Mouse (Mus musculus) heart, adult 18-20 months (tissue): ENCODE results near the gene Vdac1. TPM values are rescaled to one million over a fixed set of nuclear protein-coding genes. Genes with fewer than 3 reads are reported as not detected.
"Not testable (repeated sequence)": the region's sequence is repeated elsewhere in the genome, so short reads cannot be mapped to it uniquely, and the experiment has no call there.

Experiments
- DNase-seq, 2 experiments: peaks; one replicate each; pipeline ENCODE4 v3.0.0; 2021 to 2022; ENCODE audit warnings: mixed read lengths in 1 of 2
- total RNA-seq, 2 experiments: library from RNA; stranded (reverse); gene quantifications; 2 replicates each; pipeline ENCODE4 v1.2.3; 2021

Gene Vdac1
- total RNA-seq, 2 experiments from 2014 or later = 1,073 to 1,213 TPM

DNA sequence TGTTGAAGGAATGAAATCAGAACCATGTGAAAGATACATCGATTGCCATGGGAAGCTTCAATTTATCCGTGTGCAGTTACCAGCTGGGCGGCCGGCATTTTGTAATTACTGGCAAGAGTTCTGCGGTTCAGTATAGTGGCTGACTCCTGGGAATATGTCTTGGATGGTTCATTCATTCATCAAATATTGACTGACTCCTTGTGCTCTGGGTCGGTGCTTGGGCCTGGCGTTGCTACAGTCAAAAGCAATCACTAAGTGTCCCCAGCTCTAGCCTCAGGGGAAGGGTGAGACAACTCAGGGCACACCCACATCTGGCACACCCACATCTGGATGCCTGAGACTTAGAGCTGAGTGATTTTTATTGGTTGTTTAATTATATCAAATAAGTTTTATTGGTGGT lies 13.2 kb downstream of the Vdac1 start:
- peak in 1 of 2 experiments; percentile 42 for DNase-seq

DNA sequence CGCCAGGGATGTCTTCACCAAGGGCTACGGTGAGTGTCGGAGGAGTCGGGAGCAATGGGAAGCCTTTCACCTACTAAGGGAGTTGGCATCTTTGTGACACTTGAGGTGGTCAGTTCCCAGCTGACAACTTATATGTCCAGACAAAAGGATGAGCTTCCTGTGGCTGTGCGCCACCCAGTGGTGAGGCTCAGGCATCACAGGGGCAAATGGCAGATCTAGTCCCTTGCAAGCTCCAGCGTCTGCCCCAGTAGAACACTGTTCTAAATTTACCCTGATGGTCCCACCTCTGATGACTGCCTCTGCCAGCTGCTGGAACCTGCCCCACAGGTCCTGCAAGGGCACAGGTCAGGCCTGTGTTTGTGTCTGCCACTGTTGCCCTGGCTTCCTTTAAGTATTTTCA lies 13.7 kb downstream of the Vdac1 start:
- DNase-seq = peak; percentile 84

DNA sequence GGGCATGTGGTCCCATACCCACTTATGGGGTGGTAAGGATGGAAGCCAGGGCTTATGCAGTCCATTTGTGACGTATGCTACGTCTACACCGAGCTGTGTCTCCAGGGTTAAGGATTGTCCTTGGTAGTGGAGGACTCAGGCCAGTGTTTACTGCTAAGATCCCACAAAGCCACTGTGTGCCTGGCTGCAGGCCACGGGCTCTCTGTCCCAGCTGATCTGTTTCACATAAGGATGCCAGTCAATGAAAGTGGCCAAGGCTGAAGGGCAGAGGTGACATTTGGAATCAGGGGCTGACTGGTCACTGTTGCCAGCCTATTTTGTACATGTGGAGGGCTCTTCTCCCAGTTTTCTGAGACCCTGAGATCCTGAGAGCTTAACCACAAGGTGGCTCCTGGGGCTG lies 16.9 kb downstream of the Vdac1 start:
- DNase-seq = peak; percentile 68 to 76

DNA sequence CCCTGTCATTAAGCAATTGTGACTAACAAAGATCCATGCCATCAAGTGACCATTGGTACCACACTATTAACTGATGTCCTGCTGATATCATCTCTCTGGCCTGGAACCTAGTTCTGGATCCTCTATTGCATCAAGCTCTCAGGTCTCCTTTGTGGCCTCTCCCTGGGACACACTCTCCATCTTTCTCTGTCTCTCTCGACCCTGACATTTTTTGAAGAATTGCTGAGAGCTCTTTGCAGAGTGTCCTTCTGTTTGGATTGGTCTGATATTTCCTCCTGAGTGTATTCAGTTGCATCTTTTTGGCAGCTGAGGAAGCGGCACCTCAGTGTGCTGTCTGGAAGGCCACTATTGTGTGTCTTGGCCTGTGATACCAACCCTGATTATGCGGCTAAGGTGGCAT lies 18.6 kb downstream of the Vdac1 start:
- DNase-seq = no peak

DNA sequence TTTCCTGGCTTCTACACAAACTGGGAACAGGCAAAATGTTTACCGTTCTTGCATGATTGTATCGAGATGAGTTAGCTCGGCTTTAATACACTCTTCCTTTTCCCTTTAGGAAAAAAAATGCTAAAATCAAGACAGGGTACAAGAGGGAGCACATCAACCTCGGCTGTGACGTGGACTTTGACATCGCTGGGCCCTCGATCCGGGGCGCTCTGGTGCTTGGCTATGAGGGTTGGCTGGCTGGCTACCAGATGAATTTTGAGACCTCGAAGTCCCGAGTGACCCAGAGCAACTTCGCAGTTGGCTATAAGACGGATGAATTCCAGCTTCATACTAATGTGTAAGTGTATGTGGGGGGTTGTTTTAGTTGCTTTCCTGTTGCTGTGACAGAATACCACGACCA lies 23.1 kb downstream of the Vdac1 start:
- DNase-seq = no peak

DNA sequence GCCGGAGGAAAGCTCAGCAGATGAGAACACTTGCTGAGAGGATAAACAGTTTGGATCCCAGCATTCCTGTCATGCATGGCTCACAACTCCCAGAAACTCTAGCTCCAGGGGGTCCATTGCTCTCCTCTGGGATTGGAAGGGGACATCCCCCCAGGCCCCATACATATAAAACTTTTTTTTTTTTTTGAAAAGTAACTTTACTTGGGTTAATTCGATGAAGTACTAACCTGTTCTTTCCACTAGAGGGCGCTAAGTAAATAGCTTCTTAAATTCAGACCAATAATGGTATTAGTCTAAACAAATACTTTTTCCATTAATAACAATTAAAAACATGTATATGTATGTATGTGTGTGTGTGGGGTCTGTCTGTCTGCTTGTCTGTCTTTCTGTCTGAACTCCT lies 24.0 kb downstream of the Vdac1 start:
- DNase-seq = no peak

DNA sequence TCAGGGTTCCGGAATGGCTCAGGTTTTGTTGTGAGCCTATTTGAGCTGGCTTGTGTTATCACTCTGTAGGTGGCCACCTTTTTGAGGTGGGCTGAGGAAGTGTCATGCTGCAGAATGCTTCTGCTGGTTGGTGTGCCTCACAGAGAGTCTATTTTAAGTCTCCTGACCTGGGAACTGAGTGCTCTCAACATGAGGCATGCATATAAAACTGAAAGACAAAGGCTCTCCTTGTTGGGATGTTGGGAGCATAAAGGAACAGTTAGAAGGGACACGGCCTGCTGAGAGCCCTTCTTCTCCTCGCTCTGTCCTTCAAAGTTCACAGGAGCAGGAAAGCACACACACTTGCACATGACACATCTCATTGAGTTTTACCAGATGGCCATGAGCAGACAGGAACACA lies 26.2 kb downstream of the Vdac1 start:
- DNase-seq = no peak

DNA sequence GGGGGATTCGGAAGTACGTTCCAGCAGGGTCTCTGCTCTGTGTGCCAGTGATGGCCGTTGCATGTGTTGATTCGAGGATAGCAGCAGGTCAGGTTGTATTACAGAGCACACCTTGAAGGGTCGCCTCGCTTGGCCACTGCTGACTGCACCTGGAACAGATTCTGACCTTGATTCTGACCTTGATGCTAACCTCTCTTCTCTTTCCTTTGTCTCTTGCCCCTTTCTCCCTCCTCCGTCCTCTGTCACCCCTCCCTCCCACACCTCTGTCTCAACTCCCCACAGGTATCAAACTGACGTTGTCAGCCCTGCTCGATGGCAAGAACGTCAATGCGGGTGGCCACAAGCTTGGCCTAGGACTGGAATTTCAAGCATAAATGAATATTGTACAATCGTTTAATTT lies 27.5 kb downstream of the Vdac1 start:
- DNase-seq = no peak

DNA sequence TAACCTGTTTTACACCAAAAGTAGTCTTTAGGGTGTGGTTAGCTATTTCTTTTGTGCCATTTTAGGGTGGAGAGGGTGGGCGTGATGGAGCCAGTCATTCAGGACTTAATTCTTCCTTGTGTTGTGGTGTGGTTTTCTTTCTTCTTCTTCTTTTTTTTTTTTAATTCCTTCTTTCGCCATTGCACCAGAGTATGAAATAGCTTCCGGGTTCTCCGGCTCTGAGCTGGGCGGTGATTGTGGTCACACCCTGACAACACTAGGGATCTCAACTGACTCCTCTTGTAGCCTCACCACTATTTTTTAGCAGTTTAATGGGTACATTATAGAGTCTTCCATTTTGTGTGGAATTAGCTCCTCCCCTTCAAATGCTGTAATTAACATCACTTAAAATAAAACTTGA lies 28.3 kb downstream of the Vdac1 start:
- not testable (repeated sequence) for DNase-seq

DNA sequence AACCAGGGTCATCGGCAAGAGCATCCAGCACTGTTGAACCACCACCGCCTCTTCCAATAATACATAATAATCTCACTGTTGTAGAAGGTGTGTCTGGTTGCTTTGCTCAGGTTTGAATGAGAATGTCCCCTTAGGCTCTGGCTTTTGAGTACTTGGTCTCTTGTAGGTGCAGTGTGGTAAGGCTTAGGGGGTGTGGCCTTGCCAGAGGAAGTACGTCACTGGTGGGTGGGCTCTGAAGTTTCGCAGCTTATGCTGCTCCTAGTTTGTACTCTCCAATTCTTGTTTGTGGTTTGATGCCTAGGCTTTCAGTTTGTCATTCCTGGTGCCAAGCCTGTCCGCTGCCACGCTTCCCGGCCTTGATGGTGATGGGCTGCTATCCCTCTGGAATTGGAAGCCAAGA lies 29.3 kb downstream of the Vdac1 start:
- DNase-seq = no peak

DNA sequence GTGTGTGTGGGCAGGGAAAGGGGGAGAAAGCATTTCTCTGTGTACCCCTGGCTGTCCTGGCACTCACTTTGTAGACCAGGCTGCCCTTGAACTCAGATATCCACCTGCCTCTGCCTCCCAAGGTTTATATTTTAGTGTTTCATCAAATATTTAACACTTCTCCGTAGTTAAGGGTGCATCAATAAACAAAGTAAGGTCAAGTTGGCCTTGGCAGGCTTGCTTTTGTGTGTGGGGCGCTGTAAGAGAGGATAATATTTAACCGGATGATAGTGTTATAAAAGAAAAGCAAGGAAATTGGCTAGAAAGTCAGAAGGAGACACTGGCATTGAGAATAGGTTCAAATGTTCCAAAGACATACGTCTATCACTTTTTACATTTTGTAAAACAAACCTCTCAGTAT lies 33.8 kb downstream of the Vdac1 start:
- no peak for DNase-seq

DNA sequence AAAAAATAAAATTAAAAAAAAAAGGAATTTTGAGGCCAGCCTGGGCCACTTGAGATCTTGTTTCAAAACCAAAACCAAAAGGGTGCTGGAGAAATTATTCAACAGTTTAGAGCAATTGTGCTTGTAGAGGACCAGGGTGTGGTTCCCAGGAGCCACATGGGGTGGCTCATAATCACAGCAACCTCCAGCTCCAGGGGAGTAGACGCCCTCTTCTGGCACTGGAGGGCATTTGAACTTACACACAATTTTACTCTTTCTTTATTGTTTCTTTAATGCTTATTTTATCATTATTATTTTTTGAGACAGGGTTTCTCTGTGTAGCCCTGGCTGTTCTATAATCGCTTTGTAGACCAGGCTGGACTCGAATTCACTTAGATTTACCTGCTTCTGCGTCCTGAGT lies 34.7 kb downstream of the Vdac1 start:
- no peak for DNase-seq

DNA sequence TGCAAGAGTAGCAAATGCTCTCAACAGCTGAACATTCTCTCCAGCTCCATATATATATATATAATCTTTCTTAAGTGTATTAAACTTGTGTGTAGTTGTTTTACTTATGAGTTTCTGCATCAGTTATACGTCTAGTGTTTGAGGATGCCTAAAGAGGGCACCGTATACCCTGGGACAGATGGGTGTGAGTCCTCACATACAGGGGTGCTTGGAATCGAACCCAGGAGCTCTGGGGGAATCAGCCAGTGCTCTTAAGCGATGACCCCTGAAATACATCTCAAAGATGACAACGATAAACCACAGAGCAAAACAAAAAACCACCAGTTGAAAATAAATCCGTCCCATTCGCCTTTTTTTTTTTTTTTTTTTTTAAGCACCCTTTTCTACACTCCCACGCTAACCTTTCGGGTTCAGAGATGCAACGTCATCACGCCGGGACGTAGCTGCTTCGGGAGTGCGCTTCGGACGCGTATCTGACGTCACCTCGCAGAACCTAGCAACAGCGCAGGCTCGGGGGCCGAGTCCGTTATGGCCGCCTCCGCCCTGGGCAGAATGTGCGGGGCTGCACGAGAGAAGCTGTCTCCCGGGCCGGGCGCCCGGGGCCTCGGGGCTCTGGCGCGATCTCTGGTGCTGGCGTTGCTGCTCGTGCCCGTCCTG lies 35.4 kb downstream of the Vdac1 start, which contains the start of gene 9530068E07Rik:
TSS of gene 9530068E07Rik (plus strand) at position 489 of the 657 bp plus-strand sequence.
- DNase-seq = peak; percentile 94 to 95

DNA sequence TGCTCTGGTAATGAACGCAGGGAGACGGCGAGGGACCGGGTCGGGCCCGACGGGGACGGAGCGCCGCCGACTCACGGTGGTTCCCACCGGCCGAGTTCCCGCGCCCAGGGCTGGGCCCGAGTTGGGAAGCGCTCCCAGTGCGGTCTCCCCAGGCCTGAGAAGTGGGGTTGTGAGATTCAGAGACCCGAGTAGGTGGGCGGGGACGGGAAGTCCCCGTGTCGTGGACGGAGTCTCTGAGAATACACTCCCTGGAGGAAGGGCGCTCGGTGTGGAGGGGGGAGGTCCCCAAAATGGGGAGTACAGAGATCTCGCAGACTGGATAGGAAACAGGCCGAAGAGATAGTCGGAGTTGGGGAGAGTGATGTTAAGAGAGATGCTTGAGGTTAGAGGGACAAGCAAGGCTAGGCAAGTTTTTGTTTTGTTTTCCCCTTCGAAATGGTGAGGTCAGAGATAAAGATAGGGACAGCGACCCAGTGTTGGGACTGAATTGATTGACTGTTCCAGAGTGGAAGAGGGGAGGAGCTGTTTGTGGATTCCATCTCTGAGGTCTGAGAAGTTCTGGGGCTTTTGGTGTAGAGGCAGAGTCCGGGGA lies 36.0 kb downstream of the Vdac1 start:
- no peak for DNase-seq

DNA sequence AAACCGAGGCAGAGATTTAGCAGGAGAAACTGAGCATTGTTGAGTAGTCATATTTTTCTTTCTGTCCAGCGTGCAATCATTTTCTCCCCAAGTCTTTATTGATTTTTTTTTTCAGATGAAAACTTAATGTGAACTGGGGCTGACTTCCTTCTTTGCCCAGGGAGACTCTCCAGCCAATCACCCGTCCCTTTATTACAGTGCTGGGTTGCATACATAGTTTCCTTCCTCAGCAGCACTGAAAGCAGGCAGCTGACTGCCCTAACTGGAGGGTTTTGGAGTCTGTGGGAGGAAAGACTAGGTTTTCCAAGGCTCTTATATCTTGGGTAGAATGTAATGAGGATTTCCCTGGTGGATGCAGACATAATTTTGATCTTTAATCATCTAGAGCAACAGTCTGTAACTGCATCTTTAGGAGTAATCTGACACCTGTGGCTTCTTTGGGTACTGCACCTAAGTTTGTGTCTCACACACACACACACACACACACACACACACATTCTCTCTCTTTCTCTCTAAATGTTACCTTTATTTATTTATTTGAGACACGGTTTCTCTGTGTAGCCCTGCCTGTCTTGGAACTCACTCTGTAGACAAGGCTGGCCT lies 36.8 kb downstream of the Vdac1 start:
- DNase-seq = no peak

DNA sequence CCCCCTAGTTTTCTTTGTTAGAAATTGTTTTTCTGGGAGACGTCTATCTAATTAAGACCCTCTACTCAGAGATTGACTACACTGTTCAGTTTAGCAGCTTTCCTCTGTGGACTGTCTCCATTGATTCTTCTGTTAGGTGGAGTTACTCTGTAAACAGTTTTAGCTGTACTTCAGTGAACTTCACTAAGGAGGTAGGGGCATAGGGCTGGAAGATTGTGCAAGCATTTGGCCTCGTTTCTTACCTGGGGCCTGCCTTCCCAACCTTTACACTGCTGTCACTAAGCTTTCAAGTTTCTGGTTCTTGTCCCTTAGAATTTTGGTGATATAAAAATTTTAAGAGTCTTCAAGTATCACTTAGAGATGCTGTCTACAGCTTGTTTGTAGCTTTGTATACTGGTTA lies 40.8 kb downstream of the Vdac1 start:
- no peak for DNase-seq

DNA sequence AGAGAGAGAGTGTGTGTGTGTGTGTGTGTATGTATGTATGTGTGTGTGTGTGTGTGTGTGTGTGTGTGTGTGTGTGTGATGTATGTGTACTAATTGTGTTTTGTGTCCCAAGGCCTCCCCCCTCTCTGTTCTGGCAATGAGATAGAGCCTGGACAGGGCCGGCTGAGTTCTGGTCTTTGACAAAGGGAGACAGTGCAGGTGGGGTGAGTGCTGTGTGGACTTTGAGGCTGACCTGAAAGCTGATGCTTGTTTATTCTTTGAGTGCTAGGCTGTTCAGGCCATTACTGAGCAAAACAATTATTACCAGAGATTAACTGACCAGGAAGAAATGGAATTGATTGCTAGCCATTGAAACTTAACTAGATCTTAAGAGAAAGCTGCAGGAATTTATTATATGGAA lies 41.9 kb downstream of the Vdac1 start:
- no peak for DNase-seq

DNA sequence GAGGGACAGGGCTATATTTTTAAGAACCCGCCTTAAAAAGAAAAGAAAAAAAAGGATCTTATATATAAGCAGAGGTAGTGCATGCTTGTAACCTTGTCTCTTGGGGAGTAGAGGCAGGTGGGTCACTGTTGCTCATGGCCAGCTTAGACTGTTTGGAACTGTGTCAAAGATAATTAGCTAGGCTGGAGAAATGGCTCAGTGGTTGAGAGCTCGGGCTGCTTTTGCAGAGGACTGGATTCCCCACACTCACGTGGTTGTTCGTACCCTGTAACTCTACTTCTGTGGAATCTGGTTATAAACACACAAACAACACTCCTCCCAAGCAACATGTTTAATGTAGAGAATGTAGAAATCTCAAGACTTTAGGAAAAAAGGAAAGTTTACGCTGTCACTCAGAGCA lies 43.5 kb downstream of the Vdac1 start:
- no peak for DNase-seq

DNA sequence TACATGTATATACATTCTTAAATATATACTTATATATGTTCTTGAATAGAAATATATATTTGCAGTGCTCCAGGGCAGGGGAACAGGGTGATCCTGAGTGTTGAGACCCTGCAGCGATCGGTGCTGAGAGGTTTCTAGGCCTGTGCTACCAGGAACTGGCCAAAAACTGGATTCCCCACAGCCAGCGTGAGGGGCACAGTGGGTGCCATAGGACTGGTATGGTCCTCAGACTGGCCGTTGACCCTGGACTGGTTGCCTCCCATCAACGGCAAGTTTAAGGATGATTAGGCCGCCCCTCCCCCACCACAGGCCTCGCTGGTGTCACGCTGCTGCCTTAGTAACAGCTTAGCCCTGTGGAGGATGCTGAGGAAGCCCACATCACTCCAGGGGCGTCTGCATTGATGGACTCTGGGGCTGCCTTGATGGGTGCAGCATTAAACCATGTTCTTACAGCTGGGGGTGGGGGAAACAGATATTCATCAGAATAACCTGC lies 44.6 kb downstream of the Vdac1 start:
- no peak for DNase-seq

DNA sequence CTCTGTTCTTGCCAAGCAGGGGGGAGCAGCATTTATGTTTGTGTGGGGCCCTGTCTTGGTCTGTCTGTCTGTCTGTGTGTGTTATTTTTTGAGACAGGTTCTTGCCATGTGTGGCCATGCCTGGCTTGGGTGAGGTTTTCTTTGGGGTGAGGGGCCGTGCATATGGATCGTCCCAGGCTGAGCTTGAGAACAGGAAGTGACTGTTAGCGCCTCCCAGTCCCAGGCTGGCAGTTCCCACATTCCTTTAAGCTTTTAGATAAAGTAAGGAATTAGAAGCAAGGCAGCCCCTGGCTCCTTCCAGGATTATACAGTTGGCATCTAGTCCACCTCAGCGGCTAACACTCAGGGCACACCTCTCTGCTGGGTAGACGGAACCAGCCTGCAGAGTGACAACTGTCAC lies 48.7 kb downstream of the Vdac1 start:
- DNase-seq = no peak

DNA sequence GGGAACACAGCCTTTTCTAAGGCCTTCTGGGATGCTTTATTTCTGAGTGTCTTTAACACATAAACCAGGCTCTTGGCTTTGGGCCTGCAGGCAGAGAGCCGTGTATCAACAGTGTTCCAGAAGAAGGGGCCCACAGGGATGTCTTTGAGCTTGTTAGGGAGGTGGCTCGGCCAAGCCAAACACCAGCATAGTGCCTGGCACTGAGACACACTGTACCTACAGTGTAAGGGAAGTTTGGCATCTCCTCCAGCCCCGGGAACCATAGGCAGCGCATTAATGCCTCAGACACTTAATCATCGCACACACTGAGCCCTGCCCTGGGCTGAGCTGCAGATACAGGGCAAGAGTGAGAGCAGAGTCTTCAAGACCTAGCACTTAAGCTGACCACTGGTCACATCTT lies 57.7 kb downstream of the Vdac1 start:
- DNase-seq = no peak

DNA sequence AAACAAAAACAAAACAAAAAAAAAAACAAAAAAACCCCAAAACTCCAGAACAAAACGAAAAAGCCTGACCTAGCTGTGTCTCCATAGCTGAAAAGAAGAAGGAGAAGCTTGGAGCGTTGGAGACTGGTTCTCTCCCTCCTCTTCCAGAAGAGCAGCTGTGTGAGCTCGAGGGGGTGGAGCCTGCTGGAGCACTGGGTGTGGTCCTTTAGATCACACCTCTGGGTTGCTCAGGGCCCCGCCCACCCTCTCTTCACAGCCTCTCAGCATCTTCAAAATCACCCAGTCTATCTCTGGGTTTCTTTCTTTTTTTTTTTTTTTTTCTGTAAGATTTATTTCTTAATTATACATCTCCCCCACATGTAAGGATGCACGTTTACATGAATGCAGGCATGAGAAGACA lies 58.6 kb downstream of the Vdac1 start:
- no peak for DNase-seq

DNA sequence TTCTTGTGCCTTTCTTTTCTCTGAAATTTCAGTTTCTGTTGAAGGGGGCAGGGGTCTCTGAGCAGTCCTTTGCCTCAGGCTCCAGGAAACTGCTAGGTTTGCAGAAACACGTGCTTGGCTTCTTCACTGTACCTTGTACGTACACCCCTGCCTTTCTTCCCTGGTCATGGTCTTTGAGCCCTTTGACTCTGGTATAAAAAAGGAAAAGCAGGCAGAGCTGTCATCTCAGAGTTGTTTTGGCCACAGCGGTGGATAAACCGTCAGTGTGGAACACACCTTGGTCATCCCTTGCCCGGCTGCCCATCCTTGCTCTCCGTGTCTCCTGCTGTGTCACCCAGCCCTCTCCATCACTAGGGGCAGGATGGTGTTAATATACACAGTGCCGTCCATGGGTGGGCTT lies 59.2 kb downstream of the Vdac1 start:
- DNase-seq = no peak
